Mouse (Mus musculus): ENCODE data around the gene Hnrnpul2. TPM values are rescaled to one million over a fixed set of nuclear protein-coding genes. Genes with fewer than 3 reads are reported as not detected.

Hnrnpul2 gene
- polyA plus RNA-seq, 1 experiment from 2014 or later, result 5.1 TPM

DNA sequence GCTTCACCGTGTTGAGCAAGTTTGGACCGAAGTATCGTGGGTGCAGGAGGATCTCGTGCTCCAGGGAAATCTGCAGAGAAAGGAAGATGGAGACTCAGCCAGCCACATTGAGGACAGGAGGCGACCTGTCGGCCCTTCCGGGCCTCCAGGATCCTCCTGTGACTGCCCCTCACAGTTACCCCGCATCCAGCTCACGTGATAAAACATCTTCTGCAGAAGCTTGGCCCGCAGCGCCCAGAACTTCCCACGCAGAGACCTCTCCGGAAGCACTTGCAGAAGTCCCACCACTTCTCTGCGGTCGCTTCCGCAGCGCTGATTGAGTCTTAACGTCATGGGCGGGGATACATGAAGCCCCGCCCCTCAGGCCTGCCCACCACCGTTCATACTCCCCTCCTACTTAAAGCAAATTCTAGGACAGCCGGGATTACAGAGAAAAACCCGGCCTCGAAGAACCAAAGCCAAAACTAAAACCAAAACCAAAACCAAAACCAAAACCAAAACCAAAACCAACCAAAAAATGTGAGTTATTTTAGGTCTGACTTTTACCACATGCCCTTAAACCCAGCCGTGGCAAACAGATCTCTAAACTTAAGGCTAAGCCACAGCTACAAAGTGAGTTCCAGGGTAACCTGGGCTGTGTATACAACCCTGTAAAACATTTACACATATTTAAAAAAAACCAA is 21.4 kb upstream of the Hnrnpul2 start, which contains the start of gene Polr2g:
TSS of gene Polr2g (minus strand) at position 314 of the 683 bp plus-strand sequence.
- WGBS, result 2% methylated on average over 25 of the region's 25 CpGs
- Histone ChIP-seq H3K4me3 (replicated peaks) (peak within 1 kb of the TSS; percentile 85), H3K4me2 (peak within 1 kb of the TSS; percentile 84), H3K36me3 (peaks cover 20% of the 10 kb centered on the region), H3K27ac (replicated peaks) (peak within 1 kb of the TSS; percentile 78), H3K9ac (replicated peaks) (peak within 1 kb of the TSS; percentile 73), H3K4me1 (peaks cover 29% of the 10 kb centered on the region), H3K9me3 (replicated peaks) (no peaks in the 10 kb centered on the region), H3K27me3 (replicated peaks) (no peaks in the 10 kb centered on the region)
- ATAC-seq (ENCODE audit: low FRiP score), result peak; percentile 82

GRCm38 (mm10) chr19:8798947-8799315 is 20.9 kb upstream of the Hnrnpul2 start:
- no peaks in the 10 kb centered on the region for H3K9me3 ChIP-seq (replicated peaks)
- peak overlapping the region; percentile 62 for H3K27ac ChIP-seq (replicated peaks)
- no peak overlapping the region for H3K9ac ChIP-seq (replicated peaks)
- peaks cover 35% of the 10 kb centered on the region for H3K4me1 ChIP-seq
- ATAC-seq (ENCODE audit: low FRiP score), result no peak
- peak overlapping the region; percentile 84 for H3K4me2 ChIP-seq
- H3K27me3 ChIP-seq (replicated peaks), result no peaks in the 10 kb centered on the region
- no peak overlapping the region; the same call in 1 of the 2 replicates for H3K4me3 ChIP-seq (replicated peaks)
- H3K36me3 ChIP-seq, result peaks cover 15% of the 10 kb centered on the region

- H3K9ac ChIP-seq (replicated peaks), result peak within 1 kb of the TSS; percentile 50
- peak within 1 kb of the TSS; percentile 92 for H3K27ac ChIP-seq (replicated peaks)
- ATAC-seq (ENCODE audit: low FRiP score), result peak; percentile 97
- WGBS, result under 1% methylated on average over 30 of the region's 30 CpGs
- peaks cover 42% of the 10 kb centered on the region for H3K4me1 ChIP-seq
- peak within 1 kb of the TSS; percentile 63 for H3K4me3 ChIP-seq (replicated peaks)
- H3K9me3 ChIP-seq (replicated peaks), result no peaks in the 10 kb centered on the region
- H3K4me2 ChIP-seq, result peak within 1 kb of the TSS; percentile 79
- no peaks in the 10 kb centered on the region for H3K27me3 ChIP-seq (replicated peaks)
- peaks cover 23% of the 10 kb centered on the region for H3K36me3 ChIP-seq
Observed at GRCm38 (mm10) chr19:8802130-8802821, 17.5 kb upstream of the Hnrnpul2 start, which contains the start of gene Zbtb3. Gene Zbtb3, plus strand, starts transcription at chr19:8802555.

DNA sequence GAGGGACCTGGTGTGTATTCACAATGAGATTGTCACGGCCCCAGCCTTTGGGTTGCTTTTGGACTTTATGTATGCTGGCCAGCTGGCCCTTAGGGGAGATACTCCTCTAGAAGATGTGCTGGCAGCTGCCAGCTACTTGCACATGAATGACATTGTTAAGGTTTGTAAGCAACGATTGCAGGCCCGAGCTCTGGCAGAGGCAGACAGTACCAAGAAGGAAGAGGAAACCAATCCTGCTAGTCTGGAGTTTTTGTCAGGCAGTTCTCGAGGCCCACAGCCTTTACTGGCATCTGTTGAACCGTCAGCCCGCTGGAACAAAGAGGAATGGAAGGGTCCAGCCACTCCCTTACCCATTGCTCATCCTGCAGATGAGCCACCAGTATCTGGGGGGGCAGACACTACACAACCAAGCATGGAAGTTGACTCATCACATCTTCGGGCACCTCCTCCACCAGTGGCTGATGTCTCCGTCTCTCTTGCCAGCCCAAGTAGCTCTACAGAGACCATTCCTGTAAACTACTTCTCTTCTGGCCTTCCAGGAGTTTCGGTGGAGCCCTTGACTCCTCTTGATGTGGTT is 16.5 kb upstream of the Hnrnpul2 start:
- no peaks in the 10 kb centered on the region for H3K9me3 ChIP-seq (replicated peaks)
- H3K4me2 ChIP-seq, result peak overlapping the region; percentile 79
- no peaks in the 10 kb centered on the region for H3K27me3 ChIP-seq (replicated peaks)
- peak overlapping the region; percentile 92; the same call in 1 of the 2 replicates for H3K27ac ChIP-seq (replicated peaks)
- H3K9ac ChIP-seq (replicated peaks), result no peak overlapping the region
- WGBS, result 92% methylated on average over 9 of the region's 9 CpGs
- H3K4me3 ChIP-seq (replicated peaks), result peak overlapping the region; percentile 63
- H3K4me1 ChIP-seq, result peaks cover 35% of the 10 kb centered on the region
- H3K36me3 ChIP-seq, result peaks cover 26% of the 10 kb centered on the region
- ATAC-seq (ENCODE audit: low FRiP score), result no peak

- WGBS, result 94% methylated on average over 11 of the region's 11 CpGs
- peaks cover 31% of the 10 kb centered on the region for H3K36me3 ChIP-seq
- no peak overlapping the region for H3K4me3 ChIP-seq (replicated peaks)
- no peak for ATAC-seq (ENCODE audit: low FRiP score)
- no peak overlapping the region for H3K9ac ChIP-seq (replicated peaks)
- H3K4me1 ChIP-seq, result peaks cover 29% of the 10 kb centered on the region
- no peak overlapping the region for H3K27ac ChIP-seq (replicated peaks)
- no peaks in the 10 kb centered on the region for H3K27me3 ChIP-seq (replicated peaks)
- H3K4me2 ChIP-seq, result no peak overlapping the region
- H3K9me3 ChIP-seq (replicated peaks), result no peaks in the 10 kb centered on the region
Observed at GRCm38 (mm10) chr19:8803879-8804660, 15.7 kb upstream of the Hnrnpul2 start.

- peaks cover 26% of the 10 kb centered on the region for H3K4me1 ChIP-seq
- no peaks in the 10 kb centered on the region for H3K9me3 ChIP-seq (replicated peaks)
- WGBS, result 92% methylated on average over 5 of the region's 5 CpGs
- H3K4me3 ChIP-seq (replicated peaks), result no peak overlapping the region
- ATAC-seq (ENCODE audit: low FRiP score), result no peak
- no peak overlapping the region for H3K27ac ChIP-seq (replicated peaks)
- peaks cover 49% of the 10 kb centered on the region for H3K36me3 ChIP-seq
- H3K4me2 ChIP-seq, result no peak overlapping the region
- no peaks in the 10 kb centered on the region for H3K27me3 ChIP-seq (replicated peaks)
- H3K9ac ChIP-seq (replicated peaks), result no peak overlapping the region
Observed at GRCm38 (mm10) chr19:8806810-8807209, 13.0 kb upstream of the Hnrnpul2 start.

DNA sequence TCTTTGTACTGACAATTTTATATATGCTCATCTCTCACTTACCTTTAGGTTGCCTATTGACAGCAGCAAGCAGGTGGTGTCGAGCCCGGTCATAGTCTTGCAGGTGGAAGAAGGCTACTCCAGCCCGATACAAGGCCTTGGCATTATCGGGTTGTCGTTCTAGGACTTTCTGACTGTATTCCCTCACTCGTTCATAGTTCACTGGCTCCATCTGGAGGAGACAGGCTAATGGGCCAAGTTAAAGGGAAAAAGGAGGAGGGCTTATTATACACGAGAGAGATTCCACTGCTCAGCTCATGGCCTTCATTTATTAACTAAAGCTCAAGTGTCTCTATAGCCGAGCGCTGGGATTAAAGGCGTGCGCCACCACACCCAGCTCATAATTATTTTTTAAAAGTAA is 4.0 kb upstream of the Hnrnpul2 start:
- H3K4me1 ChIP-seq, result peaks cover 38% of the 10 kb centered on the region
- H3K36me3 ChIP-seq, result peaks cover 33% of the 10 kb centered on the region
- peak overlapping the region; percentile 22 for H3K4me2 ChIP-seq
- no peak for ATAC-seq (ENCODE audit: low FRiP score)
- no peaks in the 10 kb centered on the region for H3K9me3 ChIP-seq (replicated peaks)
- 0 out of 2 replicates have a peak overlapping the region, but pooled peaks have one; percentile 10 for H3K9ac ChIP-seq (replicated peaks)
- WGBS, result 59% methylated on average over 11 of the region's 11 CpGs
- no peaks in the 10 kb centered on the region for H3K27me3 ChIP-seq (replicated peaks)
- H3K4me3 ChIP-seq (replicated peaks), result no peak overlapping the region
- H3K27ac ChIP-seq (replicated peaks), result no peak overlapping the region

- peak overlapping the region; percentile 0; the same call in 1 of the 2 replicates for H3K9ac ChIP-seq (replicated peaks)
- no peak for ATAC-seq (ENCODE audit: low FRiP score)
- H3K4me3 ChIP-seq (replicated peaks), result peak overlapping the region; percentile 7; the same call in 1 of the 2 replicates
Observed at GRCm38 (mm10) chr19:8817001-8817400, 2.8 kb upstream of the Hnrnpul2 start.

DNA sequence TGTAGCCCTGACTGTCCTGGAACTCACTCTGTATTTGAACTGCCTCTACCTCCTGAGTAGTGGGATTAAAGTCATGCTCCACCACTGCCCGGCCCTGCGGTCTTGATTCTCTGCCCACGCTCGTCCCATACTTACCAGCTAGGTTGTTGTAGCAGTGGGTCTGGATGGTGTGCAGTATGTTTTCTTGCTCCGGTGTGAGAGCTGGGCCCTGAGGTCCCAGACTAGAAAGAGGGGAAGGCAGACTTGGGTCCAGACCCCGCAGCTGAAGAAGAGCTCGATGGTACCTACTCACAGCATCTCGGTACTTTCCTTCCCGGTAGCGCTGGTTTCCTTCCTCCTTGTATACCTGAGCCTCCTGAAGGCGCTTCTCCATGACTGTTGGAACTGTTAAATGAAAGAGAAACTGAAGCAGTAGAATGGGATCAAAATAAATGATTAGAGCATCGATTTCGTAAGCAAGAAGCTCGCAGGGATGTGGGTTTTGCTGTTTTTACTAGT is 1.5 kb upstream of the Hnrnpul2 start:
- ATAC-seq (ENCODE audit: low FRiP score), result no peak
- Histone ChIP-seq H3K4me2 (peak overlapping the region; percentile 95), H3K4me3 (replicated peaks) (peak overlapping the region; percentile 83), H3K9ac (replicated peaks) (peak overlapping the region; percentile 90), H3K27me3 (replicated peaks) (no peaks in the 10 kb centered on the region), H3K9me3 (replicated peaks) (no peaks in the 10 kb centered on the region), H3K4me1 (peaks cover 62% of the 10 kb centered on the region), H3K27ac (replicated peaks) (peak overlapping the region; percentile 100), H3K36me3 (peaks cover 20% of the 10 kb centered on the region)
- 34% methylated on average over 14 of the region's 14 CpGs for WGBS

More at GRCm38 (mm10) chr19:8817001-8817400, 2.8 kb upstream of the Hnrnpul2 start:
- H3K27me3 ChIP-seq (replicated peaks), result no peaks in the 10 kb centered on the region
- no peaks in the 10 kb centered on the region for H3K9me3 ChIP-seq (replicated peaks)
- peaks cover 25% of the 10 kb centered on the region for H3K36me3 ChIP-seq
- H3K4me1 ChIP-seq, result peaks cover 48% of the 10 kb centered on the region
- WGBS, result 84% methylated on average over 3 of the region's 3 CpGs
- peak overlapping the region; percentile 22 for H3K4me2 ChIP-seq
- H3K27ac ChIP-seq (replicated peaks), result no peak overlapping the region

DNA sequence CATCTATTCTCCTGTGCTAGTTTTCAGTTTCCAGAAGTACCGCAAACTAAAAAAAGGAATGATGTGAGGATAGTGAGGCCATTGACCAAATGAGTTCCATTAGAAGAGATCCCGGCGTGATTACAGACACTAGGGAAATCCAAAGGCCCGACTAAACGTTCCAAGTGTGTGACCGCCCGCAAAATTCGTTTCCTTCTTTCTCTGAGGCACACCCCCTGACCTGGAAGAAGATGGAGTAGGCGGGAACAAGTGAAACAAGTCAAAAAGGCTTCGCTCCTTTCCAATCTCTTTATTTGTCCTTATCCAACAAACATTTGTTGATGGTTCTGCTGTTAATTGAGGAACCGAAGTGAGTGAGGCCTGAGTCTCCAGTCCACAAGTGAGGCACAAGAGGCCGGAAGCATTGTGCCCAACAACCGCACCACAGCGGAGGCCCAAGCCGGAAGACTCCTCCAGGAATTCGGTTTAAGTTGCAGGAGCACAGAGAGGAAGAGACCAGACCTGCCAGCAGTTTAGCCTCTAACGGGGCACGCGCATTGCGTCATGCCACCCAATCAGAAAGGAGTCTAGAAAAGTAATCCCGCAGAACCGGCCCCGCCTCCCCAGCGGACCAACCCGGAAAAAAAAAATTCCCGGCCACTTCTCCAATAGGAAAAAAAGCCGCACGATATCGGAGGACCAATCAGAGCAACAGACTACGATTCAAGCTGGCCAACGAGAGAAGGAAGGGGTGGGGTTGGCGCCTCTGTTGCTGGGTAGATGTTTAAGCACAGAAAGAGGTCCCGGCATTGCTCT is 812 bp upstream of the Hnrnpul2 start, which contains the start of gene Ttc9c:
TSS of gene Ttc9c (minus strand) at position 533 of the 795 bp plus-strand sequence.
- ATAC-seq (ENCODE audit: low FRiP score), result peak; percentile 95

More for the DNA sequence above, 812 bp upstream of the Hnrnpul2 start, which contains the start of gene Ttc9c:
- no peaks in the 10 kb centered on the region for H3K27me3 ChIP-seq (replicated peaks)
- peak within 1 kb of the TSS; percentile 90 for H3K9ac ChIP-seq (replicated peaks)
- peak within 1 kb of the TSS; percentile 95 for H3K4me2 ChIP-seq
- H3K27ac ChIP-seq (replicated peaks), result peak within 1 kb of the TSS; percentile 100
- H3K36me3 ChIP-seq, result peaks cover 23% of the 10 kb centered on the region
- under 1% methylated on average over 33 of the region's 33 CpGs for WGBS
- peak within 1 kb of the TSS; percentile 83 for H3K4me3 ChIP-seq (replicated peaks)
- H3K9me3 ChIP-seq (replicated peaks), result no peaks in the 10 kb centered on the region
- peaks cover 60% of the 10 kb centered on the region for H3K4me1 ChIP-seq
